Mouse (Mus musculus) olfactory bulb, adult 2 months (tissue): Measurements from ENCODE around the gene Nebl. TPM values are rescaled to one million over a fixed set of nuclear protein-coding genes. Genes with fewer than 3 reads are reported as not detected.

Experiments
- H3K27ac ChIP-seq: fragments of 200-500 bp; 2 replicates; pipeline ENCODE4 v1.5.1; 2012; ENCODE audit warnings: low read depth, low read length; ENCODE audit not compliant: insufficient read depth
- H3K4me1 ChIP-seq: fragments of 200-500 bp; 2 replicates; pipeline ENCODE4 v1.6.1; 2012; ENCODE audit warnings: low read length; ENCODE audit not compliant: control insufficient read depth, insufficient read depth
- H3K4me3 ChIP-seq: fragments of 200-500 bp; 2 replicates; pipeline ENCODE4 v1.5.1; 2012; ENCODE audit warnings: mild to moderate bottlenecking, low read depth, low read length, moderate library complexity; ENCODE audit not compliant: insufficient read depth
- CTCF ChIP-seq: fragments of 200-500 bp; IDR thresholded peaks from 2 replicates; pipeline ENCODE4 v1.5.1; 2012; ENCODE audit warnings: low read depth, mild to moderate bottlenecking, low read length, moderate library complexity; ENCODE audit not compliant: insufficient read depth
- POLR2A ChIP-seq: fragments of 200-500 bp; IDR thresholded peaks from 2 replicates; pipeline ENCODE4 v1.6.1; 2012; ENCODE audit warnings: mild to moderate bottlenecking, low read depth, low read length, moderate library complexity; ENCODE audit not compliant: insufficient read depth
- WGBS: fragments of 180-500 bp; shearing (Covaris S2); methylation state at CpG from one replicate; pipeline ENCODE4 v1.1.7; 2018; 5-methylcytosine and 5-hydroxymethylcytosine counted together
- polyA plus RNA-seq: library from polyadenylated mRNA; stranded (reverse); fragments of >200 nt; gene quantifications from 2 replicates; pipeline ENCODE4 v1.2.4, GENCODE M21; 2012; ENCODE audit warnings: low replicate concordance; ENCODE audit not compliant: missing spikeins, insufficient read depth, insufficient read length

The Nebl gene
- polyA plus RNA-seq, 1 experiment = 392 TPM

GRCm38 (mm10) chr2:17389886-17390285 lies 341.4 kb downstream of the Nebl start:
- 93% methylated on average over 2 of the region's 2 CpGs for WGBS
- H3K4me1 ChIP-seq = no peaks in the 10 kb centered on the region
- no peak for TF ChIP-seq CTCF
- no peak for TF ChIP-seq POLR2A

GRCm38 (mm10) chr2:17389379-17389778 lies 341.9 kb downstream of the Nebl start:
- H3K4me3 ChIP-seq = no peak overlapping the region
- H3K4me1 ChIP-seq = no peaks in the 10 kb centered on the region
- TF ChIP-seq POLR2A = no peak
- no peak for TF ChIP-seq CTCF
- H3K27ac ChIP-seq = no peak overlapping the region
- 95% methylated on average over 4 of the region's 4 CpGs for WGBS

More at GRCm38 (mm10) chr2:17389886-17390285, 341.4 kb downstream of the Nebl start:
- no peak overlapping the region for H3K27ac ChIP-seq
- no peak overlapping the region for H3K4me3 ChIP-seq

GRCm38 (mm10) chr2:17382227-17382626 lies 349.0 kb downstream of the Nebl start:
- H3K4me3 ChIP-seq = no peak overlapping the region
- TF ChIP-seq CTCF (no peak), POLR2A (no peak)
- 90% methylated on average over 1 of the region's 1 CpGs for WGBS

GRCm38 (mm10) chr2:17375916-17376315 lies 355.3 kb downstream of the Nebl start:
- no peak overlapping the region for H3K4me3 ChIP-seq
- H3K4me1 ChIP-seq = no peaks in the 10 kb centered on the region
- TF ChIP-seq CTCF = no peak
- no peak for TF ChIP-seq POLR2A
- no peak overlapping the region for H3K27ac ChIP-seq
- WGBS = 83% methylated on average over 2 of the region's 2 CpGs

More at GRCm38 (mm10) chr2:17382227-17382626, 349.0 kb downstream of the Nebl start:
- Histone ChIP-seq H3K4me1 (no peaks in the 10 kb centered on the region), H3K27ac (no peak overlapping the region)

- Histone ChIP-seq H3K4me1 (no peaks in the 10 kb centered on the region), H3K27ac (no peak overlapping the region), H3K4me3 (no peak overlapping the region)
- TF ChIP-seq POLR2A = no peak
- TF ChIP-seq CTCF = no peak
- WGBS = 93% methylated on average over 5 of the region's 5 CpGs
Measured at GRCm38 (mm10) chr2:17365671-17366070, 365.6 kb downstream of the Nebl start.

- H3K27ac ChIP-seq = no peak overlapping the region; the same call in 1 of the 2 replicates
- no peaks in the 10 kb centered on the region for H3K4me1 ChIP-seq
- WGBS = 88% methylated on average over 6 of the region's 6 CpGs
- no peak for TF ChIP-seq CTCF
- no peak for TF ChIP-seq POLR2A
- H3K4me3 ChIP-seq = no peak overlapping the region
Measured at GRCm38 (mm10) chr2:17364971-17365548, 366.2 kb downstream of the Nebl start.

- Histone ChIP-seq H3K27ac (no peak overlapping the region), H3K4me1 (no peaks in the 10 kb centered on the region), H3K4me3 (no peak overlapping the region)
- WGBS = 60% methylated on average over 12 of the region's 12 CpGs
- TF ChIP-seq CTCF (no peak), POLR2A (no peak)
Measured at GRCm38 (mm10) chr2:17363337-17364216, 367.7 kb downstream of the Nebl start.

- TF ChIP-seq CTCF (no peak), POLR2A (no peak)
- Histone ChIP-seq H3K27ac (no peak overlapping the region), H3K4me1 (no peaks in the 10 kb centered on the region), H3K4me3 (no peak overlapping the region)
- 100% methylated on average over 1 of the region's 1 CpGs for WGBS
Measured at GRCm38 (mm10) chr2:17362181-17362580, 369.1 kb downstream of the Nebl start.

- Histone ChIP-seq H3K4me1 (no peaks in the 10 kb centered on the region), H3K27ac (no peak overlapping the region), H3K4me3 (no peak overlapping the region)
- WGBS = 96% methylated on average over 1 of the region's 1 CpGs
- no peak for TF ChIP-seq POLR2A
- TF ChIP-seq CTCF = no peak
Measured at GRCm38 (mm10) chr2:17344643-17345042, 386.6 kb downstream of the Nebl start.
